Mouse (Mus musculus) brain, adult 2 months (tissue): ENCODE measurements around the gene Rdx.

ENCODE experiments used
- DNase-seq: peaks from one replicate; pipeline ENCODE4 v3.0.0; 2011; ENCODE audit warnings: low read depth, low spot score

Rdx gene

DNA sequence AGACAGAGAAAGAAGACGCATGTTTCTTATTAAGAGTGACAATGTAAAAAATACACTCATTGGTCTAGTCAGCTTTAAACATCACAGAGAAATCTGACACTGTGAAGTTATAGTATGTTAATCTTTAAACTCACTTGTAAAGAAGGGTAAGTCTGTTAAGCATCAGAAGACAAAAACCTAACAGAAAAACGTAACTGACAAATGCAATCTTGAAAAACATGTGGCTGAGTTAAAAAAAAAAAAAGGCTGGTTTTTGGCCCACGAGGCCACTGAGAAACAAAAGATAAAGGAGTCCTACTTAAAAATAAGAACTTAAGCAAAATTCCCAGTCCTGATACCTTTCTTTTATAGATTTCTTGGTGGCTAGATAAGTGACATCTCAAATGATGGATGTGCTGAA is 63.8 kb downstream of the Rdx start:
- no peak for DNase-seq

DNA sequence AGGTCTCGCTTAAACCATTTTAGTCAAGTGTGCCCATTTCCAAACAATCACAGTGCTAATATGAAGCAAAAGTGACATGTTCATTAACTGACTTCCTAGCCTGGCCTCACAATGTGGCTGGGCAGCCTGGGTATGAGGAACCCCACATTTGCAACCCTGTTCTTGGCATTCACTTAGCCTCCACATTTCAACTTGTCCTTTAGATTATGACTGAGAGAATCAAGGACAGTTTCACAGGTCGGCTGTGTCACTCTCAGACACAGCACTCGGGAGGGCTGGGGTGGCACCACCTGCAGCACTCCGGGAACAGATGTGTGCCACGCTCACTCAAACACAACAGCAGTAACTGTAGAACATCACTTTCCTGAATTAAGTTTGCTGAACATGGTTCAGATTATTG is 66.1 kb downstream of the Rdx start:
- no peak for DNase-seq

DNA sequence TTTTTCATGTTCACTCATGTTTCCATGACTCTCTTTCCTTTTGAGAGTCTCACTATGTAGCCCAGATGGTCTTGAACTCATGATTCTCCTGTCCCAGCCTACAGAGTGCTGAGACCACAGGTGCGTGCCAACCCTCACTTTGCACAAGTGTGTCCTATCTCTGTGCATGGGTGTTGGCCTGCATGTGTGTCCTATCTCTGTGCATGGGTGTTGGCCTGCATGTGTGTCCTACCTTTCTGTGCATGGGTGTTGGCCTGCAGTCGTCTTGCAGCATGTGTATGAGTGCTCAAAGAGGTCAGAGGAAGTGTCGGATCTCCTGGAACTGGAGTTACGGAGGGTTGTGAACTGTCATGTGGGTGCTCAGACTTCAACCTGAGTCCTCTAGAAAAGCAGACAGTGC is 72.2 kb downstream of the Rdx start:
- DNase-seq, result no peak

DNA sequence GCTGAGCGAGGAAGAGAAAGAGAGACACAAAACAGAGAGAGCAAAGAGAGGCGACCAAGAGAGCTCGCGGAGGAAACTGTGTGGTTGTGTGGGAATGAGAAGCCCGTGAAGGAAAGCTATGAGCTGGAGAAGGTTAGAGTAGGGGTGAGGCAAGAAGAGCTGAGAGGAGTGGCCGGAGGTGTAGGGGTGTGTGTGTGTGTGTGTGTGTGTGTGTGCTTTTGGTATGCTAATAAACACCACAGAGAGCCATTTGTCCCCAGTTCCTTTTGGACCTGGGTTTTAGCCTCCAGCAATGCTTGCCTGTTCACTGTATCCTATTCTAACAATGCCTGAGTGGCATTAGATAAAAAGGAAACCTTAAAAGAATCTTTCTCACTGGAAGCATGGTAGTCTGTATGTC is 78.3 kb downstream of the Rdx start:
- DNase-seq, result no peak

DNA sequence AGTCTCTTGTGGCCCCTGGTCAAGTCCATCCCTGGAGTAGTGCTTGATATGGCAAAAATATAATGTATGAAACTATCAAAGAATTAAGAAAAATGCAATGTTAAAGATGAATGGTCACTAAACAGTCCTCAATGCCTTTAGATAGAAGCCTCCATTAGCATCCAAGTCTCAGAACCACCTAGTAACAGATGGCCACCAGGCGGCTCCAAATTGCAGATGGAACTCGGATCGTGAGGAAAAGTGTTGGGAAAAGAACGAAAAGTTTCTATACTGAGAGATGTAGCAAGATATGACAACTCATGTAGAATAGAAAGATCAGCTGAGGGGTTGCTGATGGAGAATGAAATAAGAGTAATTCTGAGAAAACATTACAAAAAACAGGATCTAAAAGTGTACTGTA is 83.4 kb downstream of the Rdx start:
- DNase-seq, result peak; percentile 52

DNA sequence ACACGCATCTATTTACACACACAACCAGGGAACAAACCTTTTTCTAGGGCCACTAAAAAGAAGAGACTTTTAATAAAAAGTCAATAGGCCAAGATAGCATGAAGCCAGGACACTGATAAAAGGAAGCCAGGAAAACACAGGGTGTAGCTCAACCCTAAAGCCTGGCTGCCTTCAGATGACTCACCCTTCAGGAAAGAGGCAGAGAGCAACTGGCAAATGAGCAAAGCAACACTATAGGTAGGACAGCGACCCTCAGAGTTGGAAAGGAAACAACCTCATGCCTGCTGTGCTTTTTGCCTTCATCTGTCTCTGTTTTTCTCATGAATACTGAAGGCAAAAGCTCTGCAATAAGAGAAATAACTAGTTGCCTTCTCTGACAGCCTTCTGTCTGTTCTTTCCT is 85.8 kb downstream of the Rdx start:
- DNase-seq, result peak; percentile 66
